Mouse (Mus musculus) c-Kit-positive CD71-positive TER-119-negative erythroid progenitor cells, embryonic 14.5 days (primary cell): ENCODE measurements at regions not wholly inside any gene's neighbourhood (a gene's known extent, or its start where the extent isn't known, plus 50 kb on each side); places are given as distances from the start of the nearest gene placed in this dataset.

ENCODE experiments used
- DNase-seq: peaks from one replicate; pipeline ENCODE4 v3.0.0-alpha.2; 2013; ENCODE audit warnings: low read depth

GRCm38 (mm10) chr9:122629171-122629904, 117.8 kb upstream of the Topaz1 start:
- DNase-seq, result no peak

GRCm38 (mm10) chr9:122631793-122632192, 115.4 kb upstream of the Topaz1 start:
- DNase-seq, result no peak

- DNase-seq, result no peak
These were observed 113.7 kb upstream of the Topaz1 start for GRCm38 (mm10) chr9:122633484-122633883.

DNA sequence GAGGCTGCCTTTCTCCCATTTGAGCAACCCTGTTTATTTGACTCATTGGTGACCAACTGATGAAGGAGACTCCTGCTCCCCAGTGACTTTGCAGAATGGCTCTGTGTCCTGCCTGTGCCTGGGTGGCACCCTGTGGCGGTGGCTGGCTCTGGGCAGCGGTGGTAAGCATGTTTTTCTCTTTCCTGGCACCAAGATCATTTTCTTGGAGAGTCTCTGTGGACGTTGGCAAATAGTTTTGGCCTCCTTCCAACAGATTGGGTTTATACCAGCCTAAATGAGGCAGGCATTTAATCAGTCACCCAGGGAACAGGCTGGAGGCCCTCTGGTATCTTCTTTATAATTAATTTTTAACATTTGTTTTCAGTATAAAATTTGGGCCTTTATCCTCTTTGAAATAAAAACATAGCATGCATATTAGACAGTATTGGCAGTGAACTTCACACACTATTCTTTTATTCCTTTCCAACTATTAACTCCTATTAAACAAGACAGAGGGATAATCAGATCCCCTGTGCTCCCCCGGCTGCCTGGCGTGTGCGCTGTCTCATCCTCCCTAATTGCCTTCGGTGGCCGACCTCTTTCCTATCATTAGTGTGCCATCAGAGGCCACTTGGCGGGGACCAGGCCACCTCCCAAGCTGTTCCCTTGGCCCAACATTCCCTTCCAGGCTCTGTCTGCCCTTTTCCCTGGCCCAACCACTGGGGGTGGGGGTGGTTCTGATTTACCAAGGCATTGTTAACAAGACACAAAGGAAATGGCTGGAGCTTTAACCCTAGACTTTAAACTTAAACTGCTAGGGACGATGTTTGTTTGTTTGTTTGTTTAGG, 111.8 kb upstream of the Topaz1 start:
- no peak for DNase-seq

DNA sequence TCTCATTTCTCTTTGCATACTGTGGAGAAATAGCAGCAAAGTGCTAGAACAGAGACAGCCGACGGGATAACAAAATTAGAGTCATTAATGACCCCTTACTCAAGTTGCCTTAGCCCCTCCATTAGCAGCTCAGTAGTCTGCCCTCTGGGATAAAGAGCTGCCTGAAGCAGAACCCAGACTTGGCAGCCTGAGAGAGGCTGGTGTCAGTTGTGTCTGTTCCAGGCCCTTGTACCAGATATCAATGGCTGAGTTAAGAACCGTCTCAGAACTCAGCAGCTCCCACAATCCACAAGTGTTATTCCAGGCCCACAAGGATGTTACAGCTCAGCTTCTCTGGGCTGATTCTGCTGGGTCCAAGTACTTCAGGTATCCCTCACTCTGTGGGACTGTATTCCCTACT, 109.6 kb upstream of the Topaz1 start:
- DNase-seq, result no peak

- DNase-seq, result no peak
These were observed 107.9 kb upstream of the Topaz1 start for GRCm38 (mm10) chr9:122639239-122639638.

- no peak for DNase-seq
These were observed 104.2 kb upstream of the Topaz1 start for GRCm38 (mm10) chr9:122642913-122643312.

DNA sequence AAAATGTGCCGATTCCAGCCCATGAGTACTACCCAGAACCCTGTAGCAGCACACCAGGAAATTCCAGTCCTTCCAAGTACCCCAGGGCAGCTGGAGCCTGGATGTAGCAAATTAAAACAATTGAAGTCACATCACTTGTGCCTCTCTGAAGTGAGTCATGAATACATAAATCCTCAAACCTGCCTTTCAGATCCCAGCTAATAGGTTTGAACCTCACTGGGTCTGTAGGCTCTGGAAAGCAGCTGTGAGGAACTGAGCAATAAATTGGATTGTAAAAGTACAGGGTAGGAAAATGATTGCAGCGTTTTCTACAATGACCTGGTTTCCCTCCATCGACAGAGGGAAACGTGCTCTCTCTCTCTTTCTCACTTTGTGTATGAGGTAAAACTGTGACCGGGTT, 101.6 kb upstream of the Topaz1 start:
- DNase-seq, result no peak

DNA sequence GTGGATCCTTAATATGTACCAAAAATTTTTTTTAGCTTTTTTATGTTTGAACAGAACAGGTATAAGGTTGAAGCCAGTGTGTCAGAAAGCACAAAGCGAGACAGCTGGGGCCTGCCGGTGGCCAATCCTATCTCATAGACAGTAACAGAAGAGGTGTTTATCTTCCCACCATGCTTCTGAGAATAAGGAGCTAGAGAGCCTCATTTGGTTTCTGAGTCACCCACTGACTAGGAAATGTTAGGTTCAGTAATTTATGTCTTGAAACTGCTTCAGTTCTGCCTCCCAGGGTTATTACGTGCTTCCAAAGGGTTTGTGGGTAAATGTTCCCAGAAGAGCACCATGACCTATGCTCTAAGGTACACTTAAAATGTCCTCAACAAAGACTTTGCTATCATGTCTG, 96.3 kb upstream of the Topaz1 start:
- no peak for DNase-seq

GRCm38 (mm10) chr9:122655583-122655982, 91.6 kb upstream of the Topaz1 start:
- no peak for DNase-seq

GRCm38 (mm10) chr9:122660050-122660449, 87.1 kb upstream of the Topaz1 start:
- no peak for DNase-seq

GRCm38 (mm10) chr9:122666978-122667645, 80.0 kb upstream of the Topaz1 start:
- DNase-seq, result no peak

DNA sequence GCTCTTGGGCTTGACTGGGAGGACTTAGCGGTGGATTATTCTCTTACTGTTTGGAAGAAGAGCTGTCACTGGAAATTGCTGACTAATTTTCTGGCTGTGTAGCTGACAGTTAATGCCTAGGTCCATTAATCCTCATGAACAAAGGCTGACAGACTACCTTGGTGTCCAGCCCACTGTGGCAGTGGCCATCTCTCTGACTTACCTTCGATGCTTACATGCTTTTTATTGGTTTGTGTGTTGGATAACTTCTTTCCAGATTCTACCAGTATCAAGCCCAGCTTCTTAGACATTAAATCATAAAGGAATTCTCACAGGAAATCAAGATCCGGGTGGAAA, 79.5 kb upstream of the Topaz1 start:
- DNase-seq, result no peak

- DNase-seq, result no peak
These were observed 73.4 kb upstream of the Topaz1 start for GRCm38 (mm10) chr9:122673777-122674176.

DNA sequence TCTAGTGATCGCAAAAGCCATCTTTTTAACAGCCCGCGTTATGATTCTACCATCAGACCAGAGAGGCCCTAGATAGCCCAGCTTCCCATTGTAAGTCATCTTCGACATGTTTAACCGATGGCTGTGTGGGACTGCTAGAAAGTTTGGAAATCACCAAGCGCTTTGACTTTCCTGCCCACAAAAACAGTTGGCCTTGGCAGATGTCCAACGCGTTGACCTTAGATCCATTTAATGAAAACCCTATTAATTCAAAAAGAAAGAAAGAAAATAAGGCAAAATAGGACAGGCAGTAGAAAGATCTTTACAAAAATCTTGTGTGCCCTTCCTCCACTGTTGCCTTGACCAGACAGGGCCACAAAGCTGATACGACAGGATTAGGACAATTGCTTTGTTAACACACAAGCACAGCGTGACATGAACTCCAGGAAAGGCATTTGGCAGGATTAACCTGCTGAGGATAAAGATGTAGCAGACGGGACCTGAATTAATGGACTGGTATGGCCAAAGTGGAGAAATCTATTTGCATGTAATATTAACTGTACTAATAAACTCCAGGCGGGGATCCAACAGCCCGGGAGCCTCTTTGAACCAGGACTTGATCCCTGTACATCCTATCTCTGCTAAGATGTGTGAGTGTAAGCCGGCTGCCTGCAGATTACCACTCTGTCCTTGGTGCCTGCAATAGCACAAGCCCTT, 69.0 kb upstream of the Topaz1 start:
- DNase-seq, result no peak

DNA sequence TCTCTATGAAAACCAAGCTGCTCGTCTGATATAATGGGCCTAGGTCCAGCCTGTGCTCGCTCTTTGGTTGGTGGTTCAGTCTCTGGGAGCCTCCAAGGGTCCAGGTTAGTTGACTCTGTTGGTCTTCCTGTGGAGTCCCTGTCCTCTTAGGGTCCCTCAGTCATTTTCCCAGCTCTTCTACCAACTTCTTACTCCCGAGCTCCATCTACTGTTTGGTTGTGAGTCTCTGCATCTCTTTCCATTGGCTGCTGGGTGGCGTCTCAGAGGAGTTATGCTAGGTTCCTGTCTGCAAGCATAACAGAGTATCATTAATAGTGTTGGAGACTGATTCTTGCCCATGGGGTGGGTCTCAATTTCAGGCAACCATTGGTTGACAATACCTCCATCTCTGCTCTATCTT, 60.0 kb upstream of the Topaz1 start:
- no peak for DNase-seq

GRCm38 (mm10) chr9:122691879-122692278, 55.3 kb upstream of the Topaz1 start:
- peak; percentile 5 for DNase-seq

DNA sequence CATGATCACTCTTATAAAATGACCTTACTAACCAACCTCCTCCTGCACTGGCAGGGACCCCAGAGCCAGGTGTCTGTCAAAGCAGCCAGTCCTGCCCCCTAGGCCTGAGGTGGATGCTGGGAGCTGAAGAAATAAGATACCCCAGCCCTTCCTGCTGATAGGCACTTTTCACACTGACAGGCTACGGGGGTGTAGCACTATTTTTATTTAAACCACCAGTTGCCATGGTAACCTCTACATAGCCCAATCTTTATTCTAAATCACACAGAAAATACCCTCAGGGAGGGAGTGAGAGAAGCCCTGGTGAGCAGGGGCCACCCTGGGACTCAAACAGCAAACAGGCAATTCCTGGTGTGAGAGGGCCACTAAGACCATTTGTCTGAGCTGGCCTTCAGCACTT, 51.4 kb upstream of the Topaz1 start:
- no peak for DNase-seq
